Mouse (Mus musculus) CH12.LX (cell line): ENCODE data around the gene Pdia6. TPM values are rescaled to one million over a fixed set of nuclear protein-coding genes. Genes with fewer than 3 reads are reported as not detected.

ENCODE experiments used
- DNase-seq: peaks from one replicate; pipeline ENCODE4 v3.0.0-alpha.2; 2013; ENCODE audit errors: extremely low read depth
- H3K27ac ChIP-seq: 2 replicates; pipeline ENCODE4 v1.5.1; 2012; ENCODE audit warnings: low read depth, mild to moderate bottlenecking, control low read depth, moderate library complexity; ENCODE audit not compliant: insufficient read depth
- H3K27me3 ChIP-seq: replicated peaks from 2 replicates; pipeline ENCODE3; 2012; ENCODE audit warnings: inconsistent platforms
- H3K36me3 ChIP-seq, 2 experiments: replicated peaks in 1 of 2; 2 replicates each; pipeline versions ENCODE3 to v1.6.1; 2012; ENCODE audit warnings: inconsistent platforms in 1 of 2, low read length in 1 of 2, mild to moderate bottlenecking in 1 of 2, mixed read lengths in 1 of 2, moderate library complexity in 1 of 2; ENCODE audit not compliant: control insufficient read depth in 1 of 2, insufficient read depth in 1 of 2
- H3K4me1 ChIP-seq, 2 experiments: 2 replicates each; pipeline ENCODE4 v1.6.1; 2012; ENCODE audit warnings: inconsistent platforms in 1 of 2, moderate library complexity in 1 of 2; ENCODE audit not compliant: insufficient read depth in 2 of 2, control insufficient read depth in 1 of 2
- H3K4me2 ChIP-seq: 2 replicates; pipeline ENCODE4 v1.6.1; 2012; ENCODE audit warnings: low read depth, mild to moderate bottlenecking, control low read depth; ENCODE audit not compliant: poor library complexity, insufficient read depth, severe bottlenecking
- H3K4me3 ChIP-seq, 3 experiments: fragments of 150-350 bp in 1 of 3; sonication (generic) in 1 of 3; replicated peaks in 1 of 3; 2 replicates each; pipeline versions ENCODE3 to v1.5.1; 2011 to 2012; ENCODE audit warnings: low read depth in 2 of 3, low read length in 2 of 3, mild to moderate bottlenecking in 2 of 3, moderate library complexity in 2 of 3, control low read depth in 1 of 3, improper control_type of control experiment in 1 of 3, inconsistent platforms in 1 of 3, mixed read lengths in 1 of 3; ENCODE audit not compliant: poor library complexity in 1 of 3
- H3K79me2 ChIP-seq: replicated peaks from 2 replicates; pipeline ENCODE4 v1.6.1; 2012; ENCODE audit warnings: mild to moderate bottlenecking, moderate library complexity; ENCODE audit not compliant: control insufficient read depth, poor library complexity, insufficient read depth, severe bottlenecking; ENCODE audit errors: extremely low read depth
- H3K9ac ChIP-seq: 2 replicates; pipeline ENCODE4 v1.6.1; 2012; ENCODE audit warnings: low read depth, mild to moderate bottlenecking, control low read depth, moderate library complexity; ENCODE audit not compliant: insufficient read depth
- H3K9me3 ChIP-seq: replicated peaks from 2 replicates; pipeline ENCODE3; 2012; ENCODE audit warnings: low read length, inconsistent platforms, mixed read lengths
- BHLHE40 ChIP-seq: IDR thresholded peaks from 2 replicates; pipeline ENCODE4 v1.6.1; 2011; ENCODE audit warnings: mild to moderate bottlenecking, low read depth, low read length, improper control_type of control experiment
- CHD1 ChIP-seq: IDR thresholded peaks from 2 replicates; pipeline ENCODE4 v1.6.1; 2012; ENCODE audit warnings: low read depth, low read length, improper control_type of control experiment, inconsistent platforms
- ETS1 ChIP-seq: conservative IDR thresholded peaks from 2 replicates; pipeline ENCODE4 v1.6.1; 2012; ENCODE audit warnings: low read depth, mild to moderate bottlenecking, inconsistent platforms, low read length, improper control_type of control experiment, moderate library complexity
- GABPA ChIP-seq: IDR thresholded peaks from 2 replicates; pipeline ENCODE4 v1.6.1; 2012; ENCODE audit warnings: low read depth, low read length, improper control_type of control experiment, inconsistent platforms; ENCODE audit not compliant: insufficient replicate concordance
- IRF4 ChIP-seq: IDR thresholded peaks from 2 replicates; pipeline ENCODE4 v1.6.1; 2014; ENCODE audit warnings: low read depth, mild to moderate bottlenecking, inconsistent platforms, low read length, improper control_type of control experiment
- MAFK ChIP-seq: IDR thresholded peaks from 2 replicates; pipeline ENCODE4 v1.6.1; 2011; ENCODE audit warnings: low read length, improper control_type of control experiment; ENCODE audit not compliant: insufficient replicate concordance
- MAX ChIP-seq: IDR thresholded peaks from 2 replicates; pipeline ENCODE4 v1.6.1; 2011; ENCODE audit warnings: low read length, improper control_type of control experiment
- MXI1 ChIP-seq: IDR thresholded peaks from 2 replicates; pipeline ENCODE4 v1.6.1; 2011; ENCODE audit warnings: mild to moderate bottlenecking, low read depth, low read length, improper control_type of control experiment
- MYC ChIP-seq: IDR thresholded peaks from 2 replicates; pipeline ENCODE4 v1.6.1; 2011; ENCODE audit warnings: low read depth, mild to moderate bottlenecking, improper control_type of control experiment, low read length
- NRF1 ChIP-seq: IDR thresholded peaks from 2 replicates; pipeline ENCODE4 v1.6.1; 2014; ENCODE audit warnings: low read depth, mild to moderate bottlenecking, inconsistent platforms, low read length, improper control_type of control experiment, moderate library complexity
- SIN3A ChIP-seq: IDR thresholded peaks from 2 replicates; pipeline ENCODE4 v1.6.1; 2012; ENCODE audit warnings: low read length, improper control_type of control experiment, inconsistent platforms
- SMC3 ChIP-seq: IDR thresholded peaks from 2 replicates; pipeline ENCODE4 v1.6.1; 2011; ENCODE audit warnings: low read depth, low read length, improper control_type of control experiment
- UBTF ChIP-seq: IDR thresholded peaks from 2 replicates; pipeline ENCODE4 v1.6.1; 2012; ENCODE audit warnings: low read depth, mild to moderate bottlenecking, inconsistent platforms, low read length, improper control_type of control experiment, moderate library complexity
- ZC3H11A ChIP-seq: IDR thresholded peaks from 2 replicates; pipeline ENCODE4 v1.6.1; 2012; ENCODE audit warnings: low read depth, mild to moderate bottlenecking, inconsistent platforms, low read length, improper control_type of control experiment
- ZNF384 ChIP-seq: IDR thresholded peaks from 2 replicates; pipeline ENCODE4 v1.6.1; 2012; ENCODE audit warnings: low read depth, low read length, improper control_type of control experiment, inconsistent platforms
- dilution Hi-C: fragments of 300-500 bp; cut with MboI; formaldehyde crosslinking; loops from 2 replicates; pipeline ENCODE4 v1.14.3; 2020; ENCODE audit warnings: low sequenced_read_pairs; ENCODE audit not compliant: extremely low pct_unique_long_range_greater_than_20kb, extremely low pct_ligation_motif_present
- in situ Hi-C: fragments of 300-500 bp; cut with MboI; formaldehyde crosslinking; loops from 3 replicates; pipeline ENCODE4 v1.14.3; 2019; ENCODE audit warnings: low sequenced_read_pairs, low pct_ligation_motif_present, low pct_unique_long_range_greater_than_20kb, mixed read lengths
- polyA plus RNA-seq: library from polyadenylated mRNA; unstranded; fragments of >175 nt; gene quantifications from 2 replicates; pipeline ENCODE4 v1.2.1, GENCODE M21; 2012; ENCODE audit warnings: low read depth; ENCODE audit not compliant: insufficient read length
- total RNA-seq, 2 experiments: library from RNA; depleted of rRNA; stranded (reverse); fragments of 300-350 nt in 1 of 2; fragments of >200 nt in 1 of 2; gene quantifications; 2 replicates each; pipeline ENCODE4 v1.2.3; 2012 to 2014

Pdia6 gene
- total and polyA plus RNA-seq, 3 experiments: 359 to 408 (median 382) TPM

- H3K9me3 ChIP-seq: peaks cover 4% of the 10 kb centered on the region
- no peak overlapping the region for H3K9ac ChIP-seq
- no peak for DNase-seq
- peaks cover 25% of the 10 kb centered on the region for H3K79me2 ChIP-seq
- no peak overlapping the region for H3K4me2 ChIP-seq
- no peaks in the 10 kb centered on the region for H3K27me3 ChIP-seq
- no peak overlapping the region for H3K27ac ChIP-seq
- no peak for TF ChIP-seq NRF1
- no peak for TF ChIP-seq ETS1
- TF ChIP-seq ZC3H11A: no peak
- H3K4me1 ChIP-seq: peaks cover 10 to 34% of the 10 kb centered on the region in 2 experiments
- H3K4me3 ChIP-seq: no peak overlapping the region
- peaks cover 5 to 7% of the 10 kb centered on the region in 2 experiments for H3K36me3 ChIP-seq
- in situ Hi-C loops (loop anchor here (10.0 to 25.0 kb wide), 2 partner anchors 229 to 452 kb away; partner anchors contain the start of genes E2f6 and Greb1), dilution Hi-C loops (no loop called here)
These were observed 2.5 kb upstream of the Pdia6 start for GRCm38 (mm10) chr12:17263881-17264280.

- dilution Hi-C loops: no loop called here
These were observed 1.5 kb upstream of the Pdia6 start for GRCm38 (mm10) chr12:17264826-17265225.

GRCm38 (mm10) chr12:17266673-17266990 is 287 bp downstream of the Pdia6 start:
- peaks cover 22 to 31% of the 10 kb centered on the region in 2 experiments for H3K36me3 ChIP-seq
- peaks cover 20 to 59% of the 10 kb centered on the region in 2 experiments for H3K4me1 ChIP-seq
- H3K27ac ChIP-seq: no peak overlapping the region
- dilution Hi-C loops: no loop called here
- in situ Hi-C loops: loop anchor here (10.0 to 25.0 kb wide), 2 partner anchors 232 to 454 kb away; partner anchors contain the start of genes E2f6 and Greb1
- DNase-seq: no peak
- peaks cover 40% of the 10 kb centered on the region for H3K79me2 ChIP-seq
- peak overlapping the region; percentile 93 to 96 (median 94) for H3K4me3 ChIP-seq
- no peaks in the 10 kb centered on the region for H3K9me3 ChIP-seq
- no peak overlapping the region for H3K4me2 ChIP-seq
- peak overlapping the region; percentile 67 for H3K9ac ChIP-seq
- peak; percentile 67 for TF ChIP-seq SIN3A
- 0 out of 2 replicates have a peak, but pooled peaks have one; percentile 0 for TF ChIP-seq CHD1
- no peak for TF ChIP-seq MAFK
- TF ChIP-seq UBTF: 0 out of 2 replicates have a peak, but pooled peaks have one; percentile 38
- TF ChIP-seq SMC3: no peak
- TF ChIP-seq GABPA: no peak
- 0 out of 2 replicates have a peak, but pooled peaks have one; percentile 21 for TF ChIP-seq MAX
- peak; percentile 57 for TF ChIP-seq MXI1
- peak; percentile 47; the same call in 1 of the 2 replicates for TF ChIP-seq MYC
- no peaks in the 10 kb centered on the region for H3K27me3 ChIP-seq

More at GRCm38 (mm10) chr12:17264826-17265225, 1.5 kb upstream of the Pdia6 start:
- Histone ChIP-seq H3K4me3 (no peak overlapping the region), H3K27ac (no peak overlapping the region), H3K9me3 (peaks cover 4% of the 10 kb centered on the region), H3K4me1 (peaks cover 16 to 41% of the 10 kb centered on the region in 2 experiments), H3K27me3 (no peaks in the 10 kb centered on the region), H3K36me3 (peaks cover 10 to 15% of the 10 kb centered on the region in 2 experiments), H3K9ac (no peak overlapping the region), H3K79me2 (peaks cover 33% of the 10 kb centered on the region), H3K4me2 (no peak overlapping the region)
- DNase-seq: no peak
- no peak for TF ChIP-seq IRF4
- no peak for TF ChIP-seq BHLHE40
- no peak for TF ChIP-seq ZNF384
- in situ Hi-C loops: loop anchor here (10.0 to 25.0 kb wide), 2 partner anchors 230 to 453 kb away; partner anchors contain the start of genes E2f6 and Greb1
